Mouse (Mus musculus) adrenal gland, postnatal 36 days (tissue): ENCODE data around the gene Atg16l2. TPM values are rescaled to one million over a fixed set of nuclear protein-coding genes. Genes with fewer than 3 reads are reported as not detected.
A peak's percentile ranks its signal among the peaks of the same experiment; 100 is the strongest.

ENCODE experiments used
- DNase-seq, 2 experiments: peaks; one replicate each; pipeline ENCODE4 v3.0.0; 2021; ENCODE audit warnings: mixed read lengths in 1 of 2
- long read RNA-seq, 2 experiments: library from polyadenylated mRNA; stranded (forward); transcript quantifications; one replicate each; pipeline ENCODE4 v2.0.0; 2021; ENCODE audit warnings: borderline sequencing depth in 2 of 2
- total RNA-seq, 2 experiments: library from RNA; stranded (reverse); gene quantifications; 2 replicates each; pipeline ENCODE4 v1.2.3; 2021

Atg16l2 gene
- 10 to 100 TPM; 14.6 to 34.6 TPM for total RNA-seq
- long read RNA-seq, experiment 1, full-length matches to known transcripts = 15 of 24 reads
- long read RNA-seq, experiment 1, partial matches to known transcripts = 1 of 24 reads
- long read RNA-seq, experiment 1, other reads (novel, unspliced or antisense) = 8 of 24 reads
- long read RNA-seq, experiment 2, full-length matches to known transcripts = 3 of 14 reads
- long read RNA-seq, experiment 2, partial matches to known transcripts = 1 of 14 reads
- long read RNA-seq, experiment 2, other reads (novel, unspliced or antisense) = 10 of 14 reads

GRCm38 (mm10) chr7:101301881-101302456 lies at the start of gene Atg16l2:
TSS of gene Atg16l2 (minus strand) at chr7:101302251.
- peak; percentile 94 to 96 for DNase-seq

- peak in 1 of 2 experiments; percentile 35 for DNase-seq
These were observed 47.8 kb upstream of the Atg16l2 start for GRCm38 (mm10) chr7:101349861-101350260.

- DNase-seq = peak in 1 of 2 experiments; percentile 38
These were observed 46.3 kb upstream of the Atg16l2 start for GRCm38 (mm10) chr7:101348312-101348711.

GRCm38 (mm10) chr7:101347767-101348270 lies 45.8 kb upstream of the Atg16l2 start, which contains the start of gene Arap1:
TSS of gene Arap1 (plus strand) at chr7:101348067.
- DNase-seq = peak; percentile 77 to 88

- no peak for DNase-seq
These were observed 44.9 kb upstream of the Atg16l2 start for GRCm38 (mm10) chr7:101346991-101347390.

- no peak for DNase-seq
These were observed 42.8 kb upstream of the Atg16l2 start for GRCm38 (mm10) chr7:101344892-101345291.

GRCm38 (mm10) chr7:101343135-101343534 lies 41.1 kb upstream of the Atg16l2 start:
- no peak for DNase-seq

- DNase-seq = no peak
These were observed 39.4 kb upstream of the Atg16l2 start for GRCm38 (mm10) chr7:101341405-101341804.

- no peak for DNase-seq
These were observed 35.4 kb upstream of the Atg16l2 start for GRCm38 (mm10) chr7:101337401-101337800.

- DNase-seq = no peak
These were observed 34.6 kb upstream of the Atg16l2 start for GRCm38 (mm10) chr7:101336686-101337085.

- DNase-seq = no peak
These were observed 33.2 kb upstream of the Atg16l2 start for GRCm38 (mm10) chr7:101335228-101335627.

GRCm38 (mm10) chr7:101332045-101332831 lies 30.2 kb upstream of the Atg16l2 start:
- peak in 1 of 2 experiments; percentile 77 for DNase-seq

GRCm38 (mm10) chr7:101330841-101331173 lies 28.8 kb upstream of the Atg16l2 start:
- DNase-seq = no peak

- DNase-seq = peak; percentile 74 to 84
These were observed 28.2 kb upstream of the Atg16l2 start for GRCm38 (mm10) chr7:101330074-101330840.

- no peak for DNase-seq
These were observed 27.6 kb upstream of the Atg16l2 start for GRCm38 (mm10) chr7:101329606-101330005.

GRCm38 (mm10) chr7:101328621-101329158 lies 26.6 kb upstream of the Atg16l2 start:
- peak; percentile 49 to 70 for DNase-seq

GRCm38 (mm10) chr7:101327786-101328185 lies 25.7 kb upstream of the Atg16l2 start:
- no peak for DNase-seq

GRCm38 (mm10) chr7:101327263-101327662 lies 25.2 kb upstream of the Atg16l2 start:
- no peak for DNase-seq

- DNase-seq = no peak
These were observed 24.0 kb upstream of the Atg16l2 start for GRCm38 (mm10) chr7:101326006-101326405.

GRCm38 (mm10) chr7:101324142-101324962 lies 22.3 kb upstream of the Atg16l2 start:
- peak in 1 of 2 experiments; percentile 40 for DNase-seq

- DNase-seq = peak in 1 of 2 experiments; percentile 28
These were observed 21.1 kb upstream of the Atg16l2 start for GRCm38 (mm10) chr7:101323141-101323594.
